Mouse (Mus musculus): ENCODE results near the gene Thada.

GRCm38 (mm10) chr17:84431991-84432390, 34.0 kb downstream of the Thada start:
- TF ChIP-seq CTCF (IDR thresholded peaks at IDR 0.05) (no peak), EP300 (IDR thresholded peaks at IDR 0.05) (no peak)
